Mouse (Mus musculus) CH12.LX (cell line): ENCODE measurements around the gene Gse1.

ENCODE experiments used
- CTCF ChIP-seq, 2 experiments: IDR thresholded peaks in 1 of 2; conservative IDR thresholded peaks in 1 of 2; 2 replicates each; pipeline ENCODE4 v1.5.1; 2011 to 2012; ENCODE audit warnings: low read depth in 2 of 2, low read length in 2 of 2, improper control_type of control experiment in 1 of 2, inconsistent platforms in 1 of 2, mild to moderate bottlenecking in 1 of 2, moderate library complexity in 1 of 2
- EP300 ChIP-seq: IDR thresholded peaks from 2 replicates; pipeline ENCODE4 v1.6.1; 2011; ENCODE audit warnings: low read length, improper control_type of control experiment
- HCFC1 ChIP-seq: IDR thresholded peaks from 2 replicates; pipeline ENCODE4 v1.6.1; 2012; ENCODE audit warnings: low read depth, mild to moderate bottlenecking, inconsistent platforms, low read length, improper control_type of control experiment
- IRF4 ChIP-seq: IDR thresholded peaks from 2 replicates; pipeline ENCODE4 v1.6.1; 2014; ENCODE audit warnings: low read depth, mild to moderate bottlenecking, inconsistent platforms, low read length, improper control_type of control experiment
- MAX ChIP-seq: IDR thresholded peaks from 2 replicates; pipeline ENCODE4 v1.6.1; 2011; ENCODE audit warnings: low read length, improper control_type of control experiment
- MEF2A ChIP-seq: IDR thresholded peaks from 2 replicates; pipeline ENCODE4 v1.6.1; 2014; ENCODE audit warnings: low read depth, mild to moderate bottlenecking, inconsistent platforms, low read length, improper control_type of control experiment, borderline replicate concordance
- POLR2A ChIP-seq: IDR thresholded peaks from 2 replicates; pipeline ENCODE4 v1.6.1; 2011; ENCODE audit warnings: low read depth, mild to moderate bottlenecking, improper control_type of control experiment, low read length
- TBP ChIP-seq: conservative IDR thresholded peaks from 2 replicates; pipeline ENCODE4 v1.6.1; 2011; ENCODE audit warnings: low read depth, low read length, improper control_type of control experiment
- USF1 ChIP-seq: IDR thresholded peaks from 2 replicates; pipeline ENCODE4 v1.6.1; 2014; ENCODE audit warnings: low read depth, mild to moderate bottlenecking, inconsistent platforms, low read length, improper control_type of control experiment
- ZC3H11A ChIP-seq: IDR thresholded peaks from 2 replicates; pipeline ENCODE4 v1.6.1; 2012; ENCODE audit warnings: low read depth, mild to moderate bottlenecking, inconsistent platforms, low read length, improper control_type of control experiment

GRCm38 (mm10) chr8:120234866-120235265 is 6.6 kb downstream of the Gse1 start:
- no peak for TF ChIP-seq HCFC1
- TF ChIP-seq USF1: no peak
- no peak for TF ChIP-seq IRF4
- TF ChIP-seq EP300: no peak
- no peak for TF ChIP-seq MEF2A
- TF ChIP-seq POLR2A: no peak
- TF ChIP-seq MAX: no peak
- TF ChIP-seq CTCF (conservative IDR thresholded peaks at IDR 0.05 in 1 of 2, IDR thresholded peaks at IDR 0.05 in 1 of 2; ENCODE audit: low read depth in 2 of 2, low read length in 2 of 2): no peak
- no peak for TF ChIP-seq ZC3H11A
- TF ChIP-seq TBP: no peak
